Mouse (Mus musculus): Measurements from ENCODE around the gene Ifih1. TPM values are rescaled to one million over a fixed set of nuclear protein-coding genes. Genes with fewer than 3 reads are reported as not detected.

Ifih1 gene
- total and polyA plus RNA-seq, 3 experiments, result 2.0 to 3.6 (median 2.2) TPM

DNA sequence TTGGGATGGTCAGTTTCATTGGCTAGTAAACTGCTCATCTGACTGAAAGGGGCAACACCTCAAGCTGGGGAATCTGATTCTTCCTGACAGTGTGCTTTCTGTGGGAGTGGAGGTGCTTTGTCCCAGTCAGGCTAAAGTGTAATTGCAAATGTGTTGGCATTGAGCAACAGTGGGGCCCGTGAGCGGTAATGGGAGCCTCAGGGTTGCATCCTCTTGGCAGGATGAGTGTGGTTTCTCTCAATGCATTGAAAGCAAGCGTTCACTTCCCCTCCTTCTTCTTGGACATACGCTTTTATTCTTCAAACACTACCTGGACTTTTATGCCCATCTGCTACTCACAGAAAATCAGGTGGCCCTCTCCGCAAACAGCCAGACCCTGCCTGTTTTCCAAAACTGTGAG, 26.7 kb upstream of the Ifih1 start:
- Histone ChIP-seq H3K27ac (ENCODE audit: insufficient read depth, low read depth) (no peak overlapping the region), H3K4me1 (ENCODE audit: control insufficient read depth in 1 of 2, insufficient read depth in 2 of 2) (peaks cover 0 to 4% of the 10 kb centered on the region in 2 experiments; a peak in 2 of 4 replicates), H3K9ac (ENCODE audit: insufficient read depth, low read depth) (no peak overlapping the region), H3K4me2 (ENCODE audit: insufficient read depth, low read depth, poor library complexity, severe bottlenecking) (no peak overlapping the region), H3K9me3 (replicated peaks; ENCODE audit: low read length) (no peaks in the 10 kb centered on the region), H3K4me3 (replicated peaks in 1 of 3; ENCODE audit: low read depth in 2 of 3, low read length in 2 of 3, poor library complexity in 1 of 3) (no peak overlapping the region), H3K79me2 (replicated peaks; ENCODE audit: control insufficient read depth, extremely low read depth, insufficient read depth, poor library complexity, severe bottlenecking) (no peaks in the 10 kb centered on the region), H3K27me3 (replicated peaks) (no peaks in the 10 kb centered on the region), H3K36me3 (replicated peaks in 1 of 2; ENCODE audit: control insufficient read depth in 1 of 2, insufficient read depth in 1 of 2, low read length in 1 of 2) (peaks cover 3 to 4% of the 10 kb centered on the region in 2 experiments)
- dilution Hi-C loops (cut with MboI; ENCODE audit: extremely low pct_ligation_motif_present, extremely low pct_unique_long_range_greater_than_20kb, low sequenced_read_pairs) (no loop called here), in situ Hi-C loops (cut with MboI; ENCODE audit: low pct_ligation_motif_present, low pct_unique_long_range_greater_than_20kb, low sequenced_read_pairs) (no loop called here)
- TF ChIP-seq POLR2A (IDR thresholded peaks at IDR 0.05; ENCODE audit: low read depth, low read length), result no peak
- no peak for TF ChIP-seq CHD2 (IDR thresholded peaks at IDR 0.05; ENCODE audit: low read length)
- TF ChIP-seq ZKSCAN1 (IDR thresholded peaks at IDR 0.05; ENCODE audit: borderline replicate concordance, low read depth, low read length), result no peak
- no peak for TF ChIP-seq USF2 (conservative IDR thresholded peaks at IDR 0.05; ENCODE audit: low read depth, low read length)
- TF ChIP-seq MXI1 (IDR thresholded peaks at IDR 0.05; ENCODE audit: low read depth, low read length), result no peak
- no peak for TF ChIP-seq TBP (conservative IDR thresholded peaks at IDR 0.05; ENCODE audit: low read depth, low read length)
- no peak for TF ChIP-seq MYC (IDR thresholded peaks at IDR 0.05; ENCODE audit: low read depth, low read length)
- TF ChIP-seq TCF12 (IDR thresholded peaks at IDR 0.05; ENCODE audit: low read depth, low read length), result no peak
- no peak for TF ChIP-seq CHD1 (IDR thresholded peaks at IDR 0.05; ENCODE audit: low read depth, low read length)
- TF ChIP-seq BHLHE40 (IDR thresholded peaks at IDR 0.05; ENCODE audit: low read depth, low read length), result no peak
- DNase-seq (ENCODE audit: extremely low read depth), result no peak

DNA sequence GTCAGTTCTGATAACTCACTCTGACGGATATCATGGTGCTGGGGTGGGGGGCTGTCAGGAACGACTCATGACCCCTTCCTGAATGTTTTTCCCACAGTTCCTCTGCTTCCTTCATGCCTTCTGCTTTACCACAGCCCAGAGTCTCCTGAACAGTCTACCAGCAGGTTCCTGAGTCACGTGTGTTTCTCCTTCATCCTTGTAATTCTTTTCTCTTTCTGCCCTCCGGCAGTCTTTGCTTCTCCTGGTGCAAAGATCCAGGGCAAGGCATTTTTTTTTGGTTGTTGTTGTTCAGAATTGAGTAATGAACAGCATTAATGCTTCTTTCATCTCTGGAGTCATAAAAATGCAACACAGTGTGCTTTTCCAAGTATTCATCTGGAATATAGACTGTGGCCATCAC, 24.7 kb upstream of the Ifih1 start:
- in situ Hi-C loops (cut with MboI; ENCODE audit: low pct_ligation_motif_present, low pct_unique_long_range_greater_than_20kb, low sequenced_read_pairs), result no loop called here
- TF ChIP-seq CHD1 (IDR thresholded peaks at IDR 0.05; ENCODE audit: low read depth, low read length) (no peak), GABPA (IDR thresholded peaks at IDR 0.05; ENCODE audit: insufficient replicate concordance, low read depth, low read length) (no peak), MAX (IDR thresholded peaks at IDR 0.05; ENCODE audit: low read length) (no peak), NELFE (IDR thresholded peaks at IDR 0.05; ENCODE audit: low read depth, low read length) (no peak), USF1 (IDR thresholded peaks at IDR 0.05; ENCODE audit: low read depth, low read length) (no peak), CHD2 (IDR thresholded peaks at IDR 0.05; ENCODE audit: low read length) (no peak), CTCF (conservative IDR thresholded peaks at IDR 0.05 in 1 of 2, IDR thresholded peaks at IDR 0.05 in 1 of 2; ENCODE audit: low read depth in 2 of 2, low read length in 2 of 2) (no peak), SMC3 (IDR thresholded peaks at IDR 0.05; ENCODE audit: low read depth, low read length) (no peak), ZNF384 (IDR thresholded peaks at IDR 0.05; ENCODE audit: low read depth, low read length) (no peak), BHLHE40 (IDR thresholded peaks at IDR 0.05; ENCODE audit: low read depth, low read length) (no peak), MEF2A (IDR thresholded peaks at IDR 0.05; ENCODE audit: borderline replicate concordance, low read depth, low read length) (no peak), JUN (IDR thresholded peaks at IDR 0.05; ENCODE audit: insufficient read depth, low read depth, low read length) (no peak), E2F4 (IDR thresholded peaks at IDR 0.05; ENCODE audit: insufficient replicate concordance, low read depth, low read length) (no peak), SIN3A (IDR thresholded peaks at IDR 0.05; ENCODE audit: low read length) (no peak), HCFC1 (IDR thresholded peaks at IDR 0.05; ENCODE audit: low read depth, low read length) (no peak)

More for the DNA sequence above, 24.7 kb upstream of the Ifih1 start:
- Histone ChIP-seq H3K79me2 (replicated peaks; ENCODE audit: control insufficient read depth, extremely low read depth, insufficient read depth, poor library complexity, severe bottlenecking) (no peaks in the 10 kb centered on the region), H3K9me3 (replicated peaks; ENCODE audit: low read length) (no peaks in the 10 kb centered on the region), H3K27me3 (replicated peaks) (no peaks in the 10 kb centered on the region), H3K4me2 (ENCODE audit: insufficient read depth, low read depth, poor library complexity, severe bottlenecking) (no peak overlapping the region), H3K36me3 (replicated peaks in 1 of 2; ENCODE audit: control insufficient read depth in 1 of 2, insufficient read depth in 1 of 2, low read length in 1 of 2) (peaks cover 3 to 4% of the 10 kb centered on the region in 2 experiments), H3K4me3 (replicated peaks in 1 of 3; ENCODE audit: low read depth in 2 of 3, low read length in 2 of 3, poor library complexity in 1 of 3) (no peak overlapping the region), H3K4me1 (ENCODE audit: control insufficient read depth in 1 of 2, insufficient read depth in 2 of 2) (peaks cover 0 to 4% of the 10 kb centered on the region in 2 experiments; a peak in 1 of 4 replicates), H3K27ac (ENCODE audit: insufficient read depth, low read depth) (no peak overlapping the region), H3K9ac (ENCODE audit: insufficient read depth, low read depth) (no peak overlapping the region)
- dilution Hi-C loops (cut with MboI; ENCODE audit: extremely low pct_ligation_motif_present, extremely low pct_unique_long_range_greater_than_20kb, low sequenced_read_pairs), result no loop called here
- no peak for DNase-seq (ENCODE audit: extremely low read depth)
